Comparison of ENCODE assay signal across 8 mouse cellular contexts in the genomic region with DNA sequence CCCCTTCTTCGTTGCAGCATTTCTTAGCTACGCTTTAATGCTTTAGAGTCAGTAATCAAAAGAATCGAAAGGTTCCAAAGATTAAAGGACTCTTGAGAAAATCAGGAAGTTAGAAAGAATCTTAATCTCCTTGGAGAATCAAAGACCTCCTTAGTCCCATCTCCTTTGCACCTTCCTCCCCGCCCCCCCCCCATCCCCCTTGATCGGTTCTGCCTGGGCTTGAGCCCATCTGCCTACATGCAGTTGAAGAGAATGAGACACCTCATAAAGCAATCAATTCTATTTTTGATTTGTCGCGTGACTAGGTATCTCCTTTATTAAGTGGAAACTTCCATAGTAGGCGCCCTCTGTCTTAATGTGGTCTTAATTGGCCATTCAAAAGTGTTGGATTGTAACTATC. TPM values are rescaled to one million over a fixed set of nuclear protein-coding genes. Genes with fewer than 3 reads are reported as not detected.
DNase-seq lines count a peak whose midpoint lies in the region; ATAC-seq and TF ChIP-seq lines count a peak whose summit lies in the region.

No protein-coding gene starts in this region.

- peak overlapping the region; percentile 94 for H3K4me2 ChIP-seq in kidney, postnatal 0 days (ENCODE audit: low read length)
- H3K4me2 ChIP-seq in embryonic facial prominence, embryonic 12.5 days (replicated peaks) = peak overlapping the region; percentile 99
- peak overlapping the region; percentile 96 for H3K4me2 ChIP-seq in hindbrain, embryonic 16.5 days (ENCODE audit: low read length)
- H3K4me2 ChIP-seq in midbrain, embryonic 16.5 days (ENCODE audit: low read length) = peak overlapping the region; percentile 68

- peak overlapping the region; percentile 51; the same call in 1 of the 2 replicates for H3K27ac ChIP-seq in kidney, postnatal 0 days
- no peak overlapping the region for H3K27ac ChIP-seq in embryonic facial prominence, embryonic 12.5 days
- H3K27ac ChIP-seq in hindbrain, embryonic 16.5 days (ENCODE audit: low read depth, low read length) = no peak overlapping the region
- H3K27ac ChIP-seq in midbrain, embryonic 16.5 days (ENCODE audit: low read length) = no peak overlapping the region

- no peak for DNase-seq in kidney, postnatal 0 days (ENCODE audit: low spot score)
- DNase-seq in kidney, adult 18-20 months = no peak
- no peak for DNase-seq in adrenal gland, postnatal 14 days
- DNase-seq in cerebellum, adult 11-12 months = no peak
- no peak for DNase-seq in layer of hippocampus, postnatal 36 days

- peak overlapping the region; percentile 94 for H3K9ac ChIP-seq in kidney, postnatal 0 days (ENCODE audit: low read depth, low read length)
- H3K9ac ChIP-seq in embryonic facial prominence, embryonic 12.5 days = no peak overlapping the region
- 0 out of 2 replicates have a peak overlapping the region, but pooled peaks have one; percentile 7 for H3K9ac ChIP-seq in hindbrain, embryonic 16.5 days (ENCODE audit: low read depth, low read length)
- H3K9ac ChIP-seq in midbrain, embryonic 16.5 days (ENCODE audit: low read depth, low read length) = 0 out of 2 replicates have a peak overlapping the region, but pooled peaks have one; percentile 26

- H3K36me3 ChIP-seq in kidney, postnatal 0 days (ENCODE audit: insufficient read depth, low read length) = no peaks in the 10 kb centered on the region
- no peaks in the 10 kb centered on the region for H3K36me3 ChIP-seq in embryonic facial prominence, embryonic 12.5 days
- no peaks in the 10 kb centered on the region for H3K36me3 ChIP-seq in hindbrain, embryonic 16.5 days (ENCODE audit: control insufficient read depth, insufficient read depth, low read length)
- no peaks in the 10 kb centered on the region for H3K36me3 ChIP-seq in midbrain, embryonic 16.5 days (ENCODE audit: control insufficient read depth, insufficient read depth, low read length)

- H3K27me3 ChIP-seq in kidney, postnatal 0 days (ENCODE audit: insufficient read depth, low read length) = no peaks in the 10 kb centered on the region
- no peaks in the 10 kb centered on the region for H3K27me3 ChIP-seq in embryonic facial prominence, embryonic 12.5 days
- H3K27me3 ChIP-seq in hindbrain, embryonic 16.5 days (replicated peaks; ENCODE audit: control insufficient read depth, insufficient read depth, low read length) = no peaks in the 10 kb centered on the region
- H3K27me3 ChIP-seq in midbrain, embryonic 16.5 days (ENCODE audit: control insufficient read depth, insufficient read depth, low read depth, low read length) = no peaks in the 10 kb centered on the region

- H3K9me3 ChIP-seq in kidney, postnatal 0 days (replicated peaks; ENCODE audit: low read length) = no peaks in the 10 kb centered on the region
- H3K9me3 ChIP-seq in embryonic facial prominence, embryonic 12.5 days = no peaks in the 10 kb centered on the region
- no peaks in the 10 kb centered on the region for H3K9me3 ChIP-seq in hindbrain, embryonic 16.5 days (ENCODE audit: control insufficient read depth, low read length)
- H3K9me3 ChIP-seq in midbrain, embryonic 16.5 days (replicated peaks; ENCODE audit: control insufficient read depth, low read length, poor library complexity, severe bottlenecking) = no peaks in the 10 kb centered on the region

- H3K4me1 ChIP-seq in kidney, postnatal 0 days (replicated peaks; ENCODE audit: insufficient read depth, low read length) = peaks cover 25% of the 10 kb centered on the region
- H3K4me1 ChIP-seq in embryonic facial prominence, embryonic 12.5 days = peaks cover 28% of the 10 kb centered on the region
- H3K4me1 ChIP-seq in hindbrain, embryonic 16.5 days (ENCODE audit: control insufficient read depth, insufficient read depth, low read depth, low read length) = peaks cover 29% of the 10 kb centered on the region
- H3K4me1 ChIP-seq in midbrain, embryonic 16.5 days (ENCODE audit: control insufficient read depth, insufficient read depth, low read length) = peaks cover 30% of the 10 kb centered on the region

- no peak for ATAC-seq in kidney, postnatal 0 days (replicated peaks; ENCODE audit: low FRiP score, low read depth)
- 0 out of 2 replicates have a peak, but pooled peaks have one; percentile 24 for ATAC-seq in embryonic facial prominence, embryonic 12.5 days (ENCODE audit: insufficient number of reproducible peaks, insufficient read depth, low FRiP score, low TSS enrichment)
- no peak for ATAC-seq in hindbrain, embryonic 16.5 days
- peak; percentile 37; the same call in 1 of the 2 replicates for ATAC-seq in midbrain, embryonic 16.5 days

- 25% methylated on average over 8 of the region's 8 CpGs for WGBS in kidney, postnatal 0 days
- 28% methylated on average over 8 of the region's 8 CpGs for WGBS in embryonic facial prominence, embryonic 12.5 days
- 23% methylated on average over 8 of the region's 8 CpGs for WGBS in hindbrain, embryonic 16.5 days
- WGBS in midbrain, embryonic 16.5 days = 18% methylated on average over 8 of the region's 8 CpGs

- peak overlapping the region; percentile 90 for H3K4me3 ChIP-seq in kidney, postnatal 0 days (replicated peaks; ENCODE audit: low read depth, low read length)
- H3K4me3 ChIP-seq in embryonic facial prominence, embryonic 12.5 days = peak overlapping the region; percentile 94
- peak overlapping the region; percentile 98 for H3K4me3 ChIP-seq in hindbrain, embryonic 16.5 days (ENCODE audit: low read length)
- peak overlapping the region; percentile 98 for H3K4me3 ChIP-seq in midbrain, embryonic 16.5 days (ENCODE audit: low read depth, low read length)

- TF ChIP-seq CTCF in kidney, postnatal 0 days (IDR thresholded peaks at IDR 0.05; ENCODE audit: low read depth) = no peak

RNA-seq across cellular contexts. Expression of gene Cpd, which starts 0.5 kb away (rescaled TPM):
- 17.8 and 20.4 TPM in 2 replicates for polyA plus RNA-seq in kidney, postnatal 0 days (2015; fragmentation: Nextera tagmentation; extraction: Ambion mirVana)
- 15.0 and 15.2 TPM in 2 replicates for polyA plus RNA-seq in embryonic facial prominence, embryonic 12.5 days (2016; fragmentation: Nextera tagmentation; extraction: Ambion mirVana)
- polyA plus RNA-seq in hindbrain, embryonic 16.5 days (2015; fragmentation: Nextera tagmentation; extraction: Ambion mirVana) = 3.8 and 5.6 TPM in 2 replicates
- 6.1 and 6.2 TPM in 2 replicates for polyA plus RNA-seq in midbrain, embryonic 16.5 days (2015; fragmentation: Nextera tagmentation; extraction: Ambion mirVana)
- total RNA-seq in adrenal gland, postnatal 14 days (2021) = 43.5 and 45.8 TPM in 2 replicates
- 10 to 100 TPM; 61.8 to 67.7 TPM for total RNA-seq in layer of hippocampus, postnatal 36 days (2021)

RNA-seq across cellular contexts. Expression of gene Tmigd1, which starts 54.6 kb away (rescaled TPM):
- 22.6 and 25.5 TPM in 2 replicates for polyA plus RNA-seq in kidney, postnatal 0 days (2015; fragmentation: Nextera tagmentation; extraction: Ambion mirVana)
- polyA plus RNA-seq in embryonic facial prominence, embryonic 12.5 days (2016; fragmentation: Nextera tagmentation; extraction: Ambion mirVana) = not detected in 2 replicates
- polyA plus RNA-seq in hindbrain, embryonic 16.5 days (2015; fragmentation: Nextera tagmentation; extraction: Ambion mirVana) = 0.19 TPM in 1 of 2 replicates, not detected in the other
- polyA plus RNA-seq in midbrain, embryonic 16.5 days (2015; fragmentation: Nextera tagmentation; extraction: Ambion mirVana) = not detected in 2 replicates
- total RNA-seq in adrenal gland, postnatal 14 days (2021) = 0.78 and 1.3 TPM in 2 replicates
- total RNA-seq in layer of hippocampus, postnatal 36 days (2021) = not detected

Comparison
In these comparisons a context has a peak if more than half of its experiments do, and no peak if none do; other contexts are left out.
1. ATAC-seq: peak in embryonic facial prominence, embryonic 12.5 days (single experiment) and midbrain, embryonic 16.5 days (single experiment); none in kidney, postnatal 0 days (single experiment) and hindbrain, embryonic 16.5 days (single experiment).
2. RNA of gene Tmigd1, which starts 54.6 kb away (polyA plus RNA-seq): 22.6 to 25.5 TPM in kidney, postnatal 0 days; not detected in embryonic facial prominence, embryonic 12.5 days, 0.19 TPM in hindbrain, embryonic 16.5 days and not detected in midbrain, embryonic 16.5 days; every median in the first group is over 10 times any median in the second.
3. Peak in every context shown above with its lines, with median percentiles within 50 percentile points of each other: H3K4me2 ChIP-seq and H3K4me3 ChIP-seq.